Mouse (Mus musculus) R1 (cell line): ENCODE results near the gene Zmym5.

Source experiments
- DNase-seq: peaks from one replicate; pipeline ENCODE4 v3.0.0-alpha.2; 2018; ENCODE audit warnings: low read depth, low spot score

The Zmym5 gene

DNA sequence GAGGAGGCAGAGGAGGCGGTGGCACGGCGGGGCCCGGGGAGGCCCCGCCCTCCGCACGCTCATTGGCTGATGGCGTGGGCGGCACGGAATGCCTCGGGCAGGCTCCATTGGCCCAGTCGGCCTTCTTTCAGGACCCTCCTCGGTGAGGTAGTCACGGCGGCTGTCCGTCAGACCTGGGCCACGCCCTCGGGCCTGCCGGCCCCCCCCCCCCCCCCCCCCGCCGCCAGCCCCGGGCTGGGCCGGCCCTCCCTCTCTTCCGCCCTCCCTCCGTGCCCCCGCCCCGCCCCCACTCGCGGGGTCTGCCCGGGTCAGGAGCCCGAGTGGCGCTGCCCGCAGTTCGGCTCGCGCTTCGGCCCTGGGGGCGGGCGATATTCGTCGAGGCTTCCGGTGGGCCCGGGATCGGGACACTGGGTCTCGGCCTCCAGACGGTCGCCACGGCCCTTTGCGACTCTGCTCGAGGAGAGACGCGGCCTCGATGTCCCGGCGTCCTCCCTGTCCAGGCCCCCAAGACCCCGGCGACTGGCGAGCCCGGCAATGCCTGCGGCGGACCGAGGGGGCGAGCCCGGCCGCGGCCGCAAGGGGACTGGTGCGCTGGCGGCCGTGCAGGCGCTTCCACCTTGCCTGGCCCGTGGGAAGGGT, at the start of gene Zmym5:
TSS of gene Zmym5 (minus strand) at position 16 of the 639 bp plus-strand sequence.
- DNase-seq: peak; percentile 73

DNA sequence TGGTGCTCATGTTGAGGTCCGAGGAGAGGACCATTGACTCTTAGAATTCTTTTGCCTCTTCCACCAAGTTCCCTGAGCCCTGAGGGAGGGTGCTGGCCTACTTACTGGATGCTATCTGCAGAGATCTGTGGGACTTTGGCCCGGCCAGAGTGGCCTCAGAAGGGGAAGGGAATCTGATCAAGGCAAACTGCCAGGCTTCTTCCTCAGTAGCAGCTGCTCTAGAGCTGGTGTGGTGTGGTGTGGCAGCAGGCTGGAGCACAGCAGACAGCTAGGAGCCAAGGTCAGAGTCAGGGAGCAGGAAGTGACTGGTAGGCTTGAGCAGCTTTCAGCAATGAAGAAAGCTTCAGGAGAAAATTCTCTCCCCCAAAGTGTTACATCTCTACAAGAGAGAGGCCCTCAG, 38.2 kb upstream of the Zmym5 start:
- no peak for DNase-seq

DNA sequence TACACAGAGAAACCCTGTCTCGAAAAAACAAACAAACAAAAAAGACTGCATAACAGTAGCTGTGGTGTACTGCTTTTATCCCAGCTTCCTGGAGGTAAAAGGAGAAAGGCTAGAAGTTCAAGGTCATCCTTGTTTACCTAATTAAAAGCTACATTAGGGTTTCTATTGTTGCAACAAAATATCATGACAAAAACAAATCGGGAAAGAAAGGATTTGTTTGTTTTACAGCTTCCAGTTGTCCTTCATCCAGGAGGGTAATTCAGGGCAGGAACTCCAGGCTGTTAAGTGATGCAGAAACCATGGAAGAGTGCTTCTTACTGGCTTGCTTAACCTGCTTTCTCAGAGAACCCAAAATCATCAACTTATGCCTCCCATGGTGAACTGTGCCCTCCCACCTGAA, 36.8 kb upstream of the Zmym5 start:
- peak; percentile 89 for DNase-seq

DNA sequence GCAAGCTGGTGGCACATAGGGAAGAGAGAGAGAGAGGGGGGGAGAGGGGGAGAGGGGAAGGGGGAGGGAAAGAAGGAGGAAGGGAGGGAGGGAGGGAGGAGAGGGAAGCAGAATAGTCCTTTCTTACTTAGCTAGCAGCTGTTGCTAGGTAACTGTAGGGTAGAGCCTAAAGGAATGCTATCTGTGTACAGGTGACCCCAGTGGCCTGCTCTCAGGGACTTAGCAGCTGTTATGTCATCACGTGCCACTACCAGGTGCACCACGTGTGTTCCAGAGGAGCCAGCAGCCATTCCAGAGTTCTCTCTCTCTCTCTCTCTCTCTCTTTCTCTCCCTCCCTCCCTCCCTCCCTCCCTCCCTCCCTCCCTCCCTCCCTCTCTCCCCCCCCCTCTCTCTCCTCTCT, 33.0 kb upstream of the Zmym5 start:
- DNase-seq: peak; percentile 76

DNA sequence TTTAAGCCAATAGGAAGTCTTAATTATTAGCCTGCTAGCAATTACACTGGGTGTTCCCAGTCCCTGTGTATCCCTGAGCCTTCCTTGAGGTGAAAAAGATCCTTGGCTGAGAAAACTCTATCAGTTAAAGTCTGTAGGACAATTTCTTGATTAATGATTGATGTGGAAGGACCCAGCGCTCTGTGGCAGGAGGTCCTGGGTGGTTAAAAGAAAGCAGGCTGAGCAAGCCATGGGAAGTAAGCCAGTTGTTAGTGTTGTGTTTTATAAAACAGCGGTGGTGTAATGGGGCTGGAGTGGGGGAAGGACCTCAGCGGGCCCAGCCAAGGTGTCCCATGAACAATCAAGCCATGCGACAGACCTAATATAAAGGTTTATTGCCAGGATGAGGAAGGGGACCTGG, 32.5 kb upstream of the Zmym5 start:
- no peak for DNase-seq

DNA sequence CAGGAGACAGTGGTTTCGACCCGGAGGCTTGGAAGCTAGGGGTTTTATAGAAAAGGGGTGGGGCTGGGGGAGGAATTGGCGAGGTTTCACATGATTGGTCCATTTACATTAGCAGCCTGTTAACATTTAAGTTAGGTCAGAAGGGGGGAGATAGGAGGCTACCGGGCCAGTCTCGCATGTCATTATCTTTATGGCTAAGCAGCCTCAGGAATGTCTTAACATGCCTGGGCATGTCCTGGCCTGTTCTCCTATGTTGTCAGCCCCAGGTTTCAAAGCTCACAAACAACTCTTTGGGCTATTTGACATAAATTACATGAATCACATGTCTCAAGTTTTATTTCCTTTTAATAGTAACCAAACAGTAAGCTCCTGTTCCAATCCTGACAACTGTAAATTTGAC, 23.1 kb upstream of the Zmym5 start:
- DNase-seq: peak; percentile 78

DNA sequence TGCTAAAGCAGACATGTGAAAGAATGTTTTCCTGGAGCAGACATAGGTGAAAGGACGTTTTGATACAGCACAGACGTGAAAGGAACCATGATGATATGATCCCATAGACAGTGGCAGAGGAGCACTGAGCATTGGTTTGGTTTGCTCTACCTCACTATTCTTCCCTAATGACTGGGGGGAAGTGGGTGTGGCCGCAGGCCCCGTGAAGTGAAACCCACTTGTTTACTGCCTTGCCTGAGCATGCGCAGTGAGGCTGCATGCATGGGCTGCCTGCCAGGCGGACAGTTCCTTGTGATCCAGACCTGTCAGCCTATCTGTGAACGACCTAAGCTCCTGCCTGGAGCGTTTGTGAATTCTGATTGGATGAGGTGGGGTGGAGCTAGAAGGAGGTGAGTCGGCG, 21.7 kb upstream of the Zmym5 start:
- peak; percentile 74 for DNase-seq

DNA sequence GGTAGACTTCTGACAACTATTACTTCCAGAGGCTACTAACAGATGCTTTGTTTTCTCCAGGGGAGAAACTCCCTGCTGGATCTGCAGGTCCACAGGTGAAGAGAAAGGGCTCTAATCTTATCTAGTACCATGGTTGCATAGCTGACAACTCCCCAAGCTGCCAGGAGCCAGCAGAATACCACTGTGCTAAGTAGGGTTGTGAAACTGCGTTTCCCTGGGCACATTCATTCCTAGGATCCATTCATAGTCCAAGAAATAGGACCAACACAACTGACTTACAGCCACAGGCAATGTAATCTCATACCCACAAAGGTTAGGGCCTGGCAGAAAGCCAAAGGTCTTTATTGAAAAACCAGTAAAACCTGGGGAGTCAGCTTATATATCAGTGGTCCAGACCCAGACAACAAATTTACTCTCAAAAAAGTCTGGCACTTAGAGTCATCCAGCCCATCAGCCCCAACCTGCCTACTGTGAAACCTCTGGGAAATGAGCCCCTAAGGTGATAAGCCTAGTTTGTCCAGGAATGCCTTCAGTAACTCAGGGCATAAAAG, 21.1 kb upstream of the Zmym5 start:
- no peak for DNase-seq

DNA sequence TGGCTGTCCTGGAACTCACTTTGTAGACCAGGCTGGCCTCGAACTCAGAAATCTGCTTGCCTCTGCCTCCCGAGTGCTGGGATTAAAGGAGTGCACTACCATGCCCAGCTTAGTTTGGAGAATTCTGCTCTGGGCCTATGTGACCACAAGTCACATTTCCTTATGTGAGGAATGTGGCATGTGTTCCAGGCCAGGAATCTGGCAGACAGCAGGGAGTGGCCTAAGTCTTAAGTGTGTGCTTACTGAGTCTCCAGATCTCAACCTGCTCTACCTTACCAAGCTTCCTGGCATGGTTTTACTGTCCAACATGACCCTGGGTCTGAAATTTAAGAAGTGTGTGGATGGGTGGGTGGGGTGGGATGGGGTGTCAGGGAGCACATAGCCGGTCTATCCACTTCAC, 20.6 kb upstream of the Zmym5 start:
- no peak for DNase-seq

DNA sequence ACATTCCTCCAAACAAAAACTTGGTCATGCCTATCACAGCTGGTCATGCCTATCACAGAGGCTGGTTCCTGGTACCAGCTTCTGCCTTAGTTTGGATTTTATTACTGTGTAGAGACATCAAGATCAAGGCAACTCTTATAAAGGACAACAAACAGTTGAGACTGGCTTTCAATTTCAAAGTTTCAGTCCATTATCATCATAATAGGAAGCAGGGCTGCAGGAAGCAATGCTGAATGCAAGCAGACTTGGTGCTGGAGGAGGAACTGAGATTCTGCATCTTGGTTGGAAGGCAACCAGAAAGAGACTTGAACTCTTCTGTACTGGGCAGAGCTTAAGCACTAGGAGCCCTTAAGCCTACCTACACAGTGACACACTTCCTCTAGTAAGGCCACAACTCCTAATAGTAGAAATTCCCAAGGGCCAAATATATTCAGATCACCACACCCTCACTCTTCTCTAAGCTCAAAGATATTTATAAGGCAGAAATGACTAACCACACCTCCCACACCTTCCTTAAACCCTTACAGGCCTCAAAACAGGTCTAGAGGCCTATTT, 19.1 kb upstream of the Zmym5 start:
- peak; percentile 88 for DNase-seq

DNA sequence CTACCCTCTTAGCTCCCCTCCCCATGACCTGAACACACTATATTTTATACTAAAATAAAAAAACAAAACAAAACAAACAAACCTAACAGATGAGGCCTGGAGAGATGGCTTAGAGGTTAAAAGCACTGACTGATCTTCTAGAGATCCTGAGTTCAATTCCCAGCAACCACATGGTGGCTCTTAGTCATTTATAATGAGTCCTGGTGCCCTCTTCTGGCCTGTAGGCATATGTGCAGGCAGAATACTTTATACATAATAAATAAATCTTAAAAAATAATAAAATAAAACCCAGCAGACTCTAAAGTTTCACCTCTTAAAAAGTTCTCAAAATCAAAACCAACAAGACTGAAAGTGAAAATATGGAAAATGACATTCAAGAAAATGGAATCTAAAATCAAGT, 13.0 kb upstream of the Zmym5 start:
- peak; percentile 59 for DNase-seq

DNA sequence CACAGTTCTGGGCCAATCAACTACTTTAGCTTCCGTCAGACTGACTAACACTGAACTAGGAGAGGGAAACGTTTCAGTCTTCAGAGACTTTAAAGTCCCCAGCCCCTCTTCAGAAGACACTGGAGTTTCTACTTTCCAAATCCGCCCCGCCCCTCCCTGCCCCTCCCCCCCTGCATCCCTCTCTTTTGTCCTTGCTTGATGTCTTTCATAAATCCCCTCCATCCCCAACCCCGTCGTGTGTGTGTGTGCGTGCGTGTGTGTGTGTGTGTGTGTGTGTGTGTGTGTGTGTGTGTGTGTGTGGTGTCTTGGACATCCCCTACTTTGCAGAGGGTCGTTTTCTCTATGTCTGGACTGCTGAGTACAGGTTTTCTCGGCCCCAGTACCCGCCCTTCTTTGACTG, 6.1 kb upstream of the Zmym5 start:
- no peak for DNase-seq

DNA sequence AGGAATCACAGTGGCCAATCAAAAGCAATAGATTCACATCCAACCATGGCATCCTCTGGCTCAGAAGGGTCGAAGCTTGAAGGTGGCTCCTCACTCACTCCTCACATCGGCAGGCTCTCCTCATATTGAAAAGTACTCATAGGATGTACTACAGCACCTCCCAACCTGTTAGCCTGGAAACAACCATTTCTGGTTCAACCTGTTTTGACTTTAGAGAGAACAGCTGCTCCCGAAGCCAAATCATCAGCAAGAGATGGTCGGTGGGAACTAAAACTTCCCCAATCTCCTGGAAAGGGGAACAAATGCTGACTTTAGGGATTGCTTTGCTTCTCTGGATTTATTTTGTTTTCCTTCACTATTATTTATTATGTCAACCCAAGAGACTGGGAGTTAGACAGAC, 5.6 kb upstream of the Zmym5 start:
- DNase-seq: no peak

DNA sequence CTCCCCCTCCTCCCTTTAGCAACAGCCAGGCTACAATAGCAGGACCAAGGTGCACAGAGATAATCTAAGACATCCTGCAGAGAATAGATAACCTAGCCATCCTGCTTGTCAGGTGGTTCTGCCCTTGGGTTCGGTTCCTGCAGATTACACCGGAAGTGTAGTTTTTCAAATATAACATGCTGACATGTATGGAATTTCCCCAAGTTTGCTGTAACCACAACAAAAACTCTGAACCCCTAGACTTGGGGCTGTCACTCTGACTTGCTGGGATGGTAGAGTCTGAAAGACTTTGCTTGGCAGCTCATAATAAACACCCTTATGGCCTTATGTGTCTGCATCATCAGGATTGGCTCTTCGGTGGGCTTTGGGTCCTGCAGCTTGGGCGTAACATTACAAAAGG, 5.0 kb upstream of the Zmym5 start:
- no peak for DNase-seq

DNA sequence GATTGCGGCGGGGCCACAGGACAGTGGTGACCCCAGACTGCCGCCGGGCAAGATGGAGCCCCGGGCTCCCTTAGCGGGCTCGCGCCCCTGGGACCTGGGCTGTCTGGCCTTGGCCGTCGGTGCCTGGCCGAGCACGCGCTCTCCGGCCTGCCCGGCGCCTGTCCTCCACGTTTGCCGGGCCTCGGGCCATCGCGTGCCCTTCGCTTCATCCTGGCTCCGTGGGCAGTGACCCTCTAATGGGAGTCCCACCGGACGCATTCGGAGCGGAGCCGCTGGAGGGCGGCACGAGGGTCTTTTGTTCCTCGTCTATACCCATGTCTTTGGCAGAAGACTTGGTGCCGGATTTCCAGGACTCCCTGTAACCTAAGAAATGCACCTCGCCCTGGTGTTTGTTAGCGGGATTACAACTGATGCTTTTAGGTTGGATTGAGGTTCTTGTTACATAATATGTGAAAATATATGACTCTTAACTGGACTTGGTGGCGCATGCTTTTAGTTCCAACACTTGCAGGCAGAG, 1.1 kb upstream of the Zmym5 start:
- peak; percentile 95 for DNase-seq

DNA sequence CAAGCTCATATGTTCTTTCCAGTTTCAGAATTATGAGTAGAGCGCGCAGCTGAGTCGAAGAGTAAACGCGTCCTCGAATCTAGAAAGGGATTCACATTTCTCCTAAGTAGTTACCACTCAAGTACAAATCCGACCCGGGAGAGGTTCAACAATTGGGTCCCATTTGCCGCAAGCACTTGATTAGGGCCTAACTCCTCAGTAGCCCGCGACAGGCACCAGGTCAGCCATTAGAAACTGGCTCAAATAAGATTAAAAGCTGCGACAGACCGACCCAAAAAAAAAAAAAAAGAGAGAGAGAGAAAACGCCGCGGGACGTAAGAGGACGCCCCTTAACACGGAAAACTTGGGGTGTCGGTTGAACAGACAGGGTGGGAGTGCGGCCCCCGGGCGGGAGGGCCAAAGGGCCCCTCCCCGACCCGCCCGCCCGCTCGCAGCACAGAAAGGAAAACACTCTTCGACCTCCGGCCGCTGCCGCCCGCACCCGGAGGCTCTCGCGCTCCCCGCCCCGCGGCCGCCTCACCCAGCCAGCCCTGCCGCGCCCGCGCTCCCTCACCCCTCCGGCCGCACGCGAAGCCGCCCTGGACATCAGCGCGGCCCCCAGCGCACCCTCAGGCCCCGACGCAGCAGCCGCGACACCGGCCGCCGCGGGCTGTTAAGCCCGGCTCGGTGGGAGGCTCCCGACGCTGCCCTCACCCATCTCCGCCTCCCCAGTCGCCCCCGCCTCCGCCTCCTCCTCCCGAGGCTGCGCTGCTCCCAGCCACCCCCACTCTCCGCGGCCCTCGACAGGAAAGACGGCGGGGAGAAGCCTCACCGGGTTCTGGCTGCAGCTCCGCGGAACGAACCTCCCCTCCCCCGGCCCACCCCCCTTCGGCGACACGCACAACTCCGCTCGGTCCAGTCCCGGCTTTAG, 480 bp downstream of the Zmym5 start:
- peak; percentile 56 for DNase-seq

DNA sequence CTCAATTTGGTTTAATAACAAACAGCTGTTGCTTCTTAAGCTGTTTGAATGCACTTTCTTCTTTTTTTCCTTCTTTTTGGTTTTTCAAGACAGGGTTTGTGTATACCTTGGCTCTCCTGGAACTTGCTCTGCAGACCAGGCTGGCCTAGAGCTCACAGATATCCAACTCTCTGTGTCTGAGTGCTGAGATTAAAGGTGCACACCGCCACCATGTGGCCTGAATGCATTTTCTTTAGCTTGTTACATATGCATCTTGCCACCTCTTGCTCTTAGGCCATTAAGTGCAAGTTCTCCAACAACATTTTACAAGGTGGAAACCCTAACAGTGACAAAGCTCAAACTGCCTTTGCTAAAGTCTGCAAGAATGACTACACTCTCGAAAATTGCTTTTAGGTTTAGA, 18.3 kb downstream of the Zmym5 start:
- DNase-seq: peak; percentile 64

DNA sequence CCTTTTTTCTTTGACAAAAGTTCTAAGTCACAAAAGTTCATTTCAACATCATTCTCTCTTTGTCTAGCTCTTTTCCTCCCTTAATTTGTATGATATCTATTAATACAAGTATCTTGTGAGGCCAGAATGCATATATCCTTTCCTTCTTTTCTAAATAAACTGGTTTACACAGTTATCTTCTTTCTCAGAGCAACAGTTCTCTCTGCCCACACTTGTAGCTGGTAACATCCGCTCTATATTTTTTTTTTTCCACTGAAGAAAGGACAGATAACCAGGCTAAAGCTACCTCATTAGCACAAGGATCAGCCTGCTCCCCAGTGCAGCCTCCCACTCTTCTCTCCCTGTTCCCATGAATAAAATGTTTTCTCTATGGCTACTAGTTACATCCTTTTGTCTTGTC, 26.9 kb downstream of the Zmym5 start:
- no peak for DNase-seq

DNA sequence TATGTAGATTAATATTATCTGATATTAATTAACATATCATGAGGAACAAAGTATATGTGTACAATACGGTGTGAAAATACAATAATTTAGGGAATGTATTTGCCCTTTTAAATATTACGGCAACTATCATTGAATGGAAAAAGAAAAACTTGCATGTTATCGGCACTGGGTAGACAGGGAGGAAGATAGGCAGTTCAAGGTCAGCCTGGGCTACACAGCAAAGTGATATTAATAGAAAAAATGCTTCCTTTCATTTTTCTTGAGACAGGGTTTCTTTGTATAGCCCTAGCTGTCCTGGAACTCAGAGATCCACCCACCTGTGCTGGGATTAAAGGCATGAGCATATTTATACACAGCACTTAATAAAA, 32.6 kb downstream of the Zmym5 start:
- no peak for DNase-seq

DNA sequence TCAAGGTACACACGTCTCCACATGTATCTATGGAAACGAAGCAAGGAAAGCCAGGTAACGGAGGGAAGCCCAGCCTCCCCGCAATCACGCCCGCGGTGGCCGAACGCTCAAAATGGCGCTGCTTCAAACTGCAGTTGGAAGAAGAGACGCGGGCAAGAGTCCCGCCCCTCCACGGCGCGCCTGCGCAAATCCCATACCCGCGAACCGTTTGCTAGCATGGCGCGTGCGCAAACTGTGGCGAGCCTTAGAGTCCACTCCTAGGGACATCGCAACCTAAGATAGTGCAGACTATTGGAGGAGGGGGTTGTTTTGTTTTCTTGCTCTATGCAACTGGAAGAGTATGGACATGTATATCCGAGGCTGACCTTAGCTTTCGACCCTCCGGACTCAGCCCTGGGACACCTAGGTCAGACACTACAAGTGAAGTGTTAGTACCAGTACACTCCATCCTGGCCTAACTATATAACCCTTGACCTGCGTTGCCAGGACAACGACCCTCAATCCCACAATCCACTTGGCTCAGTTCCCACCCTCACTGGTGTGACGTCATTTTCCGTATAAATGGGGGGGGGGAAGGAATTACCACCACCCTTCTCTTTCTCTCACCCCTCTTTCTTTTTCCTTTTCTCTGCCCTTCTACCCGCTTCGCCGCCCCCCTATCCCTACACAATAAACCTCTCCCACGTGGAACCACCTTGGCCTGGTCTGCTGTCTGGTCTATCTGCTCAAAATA, 33.1 kb downstream of the Zmym5 start, which contains the start of gene Pspc1:
TSS of gene Pspc1 (minus strand) at position 117 of the 733 bp plus-strand sequence.
- DNase-seq: peak; percentile 98

DNA sequence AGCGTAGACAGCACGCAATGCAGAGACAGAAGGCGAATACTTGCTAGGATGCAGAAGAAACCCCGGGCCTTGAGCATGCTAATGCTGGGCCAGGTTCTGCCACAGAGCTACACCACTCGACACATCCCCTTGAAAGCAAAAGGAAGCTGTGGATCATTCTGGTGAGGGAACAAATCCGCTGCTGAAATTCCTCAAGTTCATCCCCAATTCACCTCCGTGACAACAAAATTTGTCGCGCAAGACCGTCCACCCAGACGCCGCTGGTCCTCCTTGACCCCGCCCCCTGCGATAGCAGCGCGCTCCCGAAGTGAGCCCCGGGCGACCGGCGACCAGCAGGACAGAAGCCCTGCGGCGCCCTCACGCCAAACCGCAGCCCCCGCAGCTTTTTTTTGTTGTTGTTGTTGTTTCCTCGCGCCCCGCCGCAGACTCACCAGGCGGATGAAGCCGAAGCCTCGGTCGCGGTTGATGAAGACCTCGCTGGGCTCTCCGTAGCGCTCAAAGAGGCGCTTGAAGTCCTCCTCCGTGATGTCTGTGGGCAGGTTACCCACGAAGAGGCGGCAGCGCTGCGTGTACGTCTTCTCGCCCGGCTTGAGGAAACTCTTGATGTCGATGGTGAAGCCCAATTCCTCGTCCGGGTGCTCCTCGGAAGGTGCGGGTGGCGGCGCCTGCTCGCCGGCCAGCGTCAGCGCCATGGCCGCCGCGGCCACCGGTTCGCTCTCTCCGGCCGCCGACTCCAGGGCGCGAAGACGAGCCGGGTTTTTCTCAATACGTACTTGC, 34.0 kb downstream of the Zmym5 start:
- DNase-seq: peak; percentile 60
